In the genomic region with DNA sequence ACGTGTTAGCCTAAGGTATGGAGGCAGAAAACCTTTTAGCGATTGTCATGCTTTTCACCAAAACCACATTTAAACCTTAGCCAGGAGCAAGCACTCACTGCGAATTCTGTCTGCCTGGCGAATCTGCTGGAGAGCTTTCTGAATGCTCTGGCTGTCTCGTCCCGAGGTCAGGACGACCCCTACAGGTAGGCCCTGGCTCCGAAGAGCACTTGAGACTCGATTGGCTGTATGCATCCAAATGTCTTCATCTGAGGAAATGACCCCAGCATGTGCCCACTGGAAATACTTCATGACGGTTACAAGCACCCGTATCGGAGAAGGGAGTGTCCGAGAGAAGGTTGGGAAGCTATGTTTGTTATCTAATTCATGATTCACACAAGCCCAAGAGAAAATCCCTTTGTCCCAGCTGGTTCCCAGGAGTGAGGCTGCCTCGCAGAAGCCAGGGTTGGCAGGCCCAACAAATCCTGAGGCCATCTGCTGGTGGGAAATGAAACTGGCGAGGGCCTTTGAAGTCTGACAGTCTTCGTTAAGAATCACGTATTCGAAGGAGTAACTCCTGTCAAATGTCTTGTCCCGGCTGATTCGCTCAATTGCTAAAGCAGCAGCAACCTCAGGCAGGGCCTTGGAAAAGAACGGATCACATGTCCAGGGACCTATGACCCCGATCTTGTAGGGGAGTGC, we compare ENCODE assay signal across 8 mouse cellular contexts. TPM values are rescaled to one million over a fixed set of nuclear protein-coding genes. Genes with fewer than 3 reads are reported as not detected.
DNase-seq lines count a peak whose midpoint lies in the region; ATAC-seq and TF ChIP-seq lines count a peak whose summit lies in the region.

No protein-coding gene starts in this region.

- ATAC-seq in neural tube, embryonic 11.5 days (ENCODE audit: insufficient read depth, low FRiP score, low TSS enrichment) = peak; percentile 79
- ATAC-seq in monocyte, adult 5-6 weeks (replicated peaks; ENCODE audit: insufficient number of reproducible peaks, low FRiP score, low TSS enrichment, poor library complexity, severe bottlenecking) = no peak

- H3K9me3 ChIP-seq in neural tube, embryonic 11.5 days (ENCODE audit: control insufficient read depth, low read length) = no peaks in the 10 kb centered on the region

- H3K4me1 ChIP-seq in kidney, adult 2 months (ENCODE audit: control insufficient read depth, insufficient read depth, low read length) = 0 out of 2 replicates have a peak, but pooled peaks cover 2% of the 10 kb centered on the region
- no peaks in the 10 kb centered on the region for H3K4me1 ChIP-seq in neural tube, embryonic 11.5 days (ENCODE audit: control insufficient read depth, insufficient read depth, low read length)

- no peak overlapping the region for H3K4me3 ChIP-seq in kidney, adult 2 months (ENCODE audit: insufficient read depth, low read depth, low read length)
- H3K4me3 ChIP-seq in neural tube, embryonic 11.5 days (ENCODE audit: low read depth, low read length) = no peak overlapping the region

- peak; percentile 4 to 15 for DNase-seq in lung, adult 18-20 months
- DNase-seq in lung, postnatal 25 days (ENCODE audit: low spot score) = no peak
- peak; percentile 45 to 52 for DNase-seq in cerebellum, postnatal 36 days
- DNase-seq in gastrocnemius, postnatal 14 days = peak; percentile 19
- peak; percentile 64 for DNase-seq in kidney, adult 2 months
- DNase-seq in left cerebral cortex, postnatal 36 days (ENCODE audit: low spot score in 2 of 2) = peak; percentile 12 to 15
- peak; percentile 56 for DNase-seq in neural tube, embryonic 11.5 days (ENCODE audit: low spot score)

- peak overlapping the region; percentile 4; the same call in 1 of the 2 replicates for H3K9ac ChIP-seq in neural tube, embryonic 11.5 days (ENCODE audit: low read length)

- no peaks in the 10 kb centered on the region for H3K36me3 ChIP-seq in kidney, adult 2 months (ENCODE audit: control insufficient read depth, insufficient read depth, low read length)
- no peaks in the 10 kb centered on the region for H3K36me3 ChIP-seq in neural tube, embryonic 11.5 days (ENCODE audit: control insufficient read depth, insufficient read depth, low read length)

- 23% methylated on average over 22 of the region's 22 CpGs for WGBS in kidney, adult 2 months
- WGBS in neural tube, embryonic 11.5 days = 38% methylated on average over 22 of the region's 22 CpGs

- no peak overlapping the region for H3K27ac ChIP-seq in kidney, adult 2 months (ENCODE audit: insufficient read depth, low read depth, low read length)
- no peak overlapping the region for H3K27ac ChIP-seq in neural tube, embryonic 11.5 days (ENCODE audit: low read depth, low read length)

- intact Hi-C loops in gastrocnemius, postnatal 14 days (cut with DNase I; ENCODE audit: low total_unique reads) = no loop called here
- intact Hi-C loops in left cerebral cortex, postnatal 36 days (cut with DNase I) = no loop called here

- H3K4me2 ChIP-seq in neural tube, embryonic 11.5 days (ENCODE audit: low read depth) = no peak overlapping the region

- H3K27me3 ChIP-seq in kidney, adult 2 months (replicated peaks; ENCODE audit: control insufficient read depth, insufficient read depth, low read length) = no peaks in the 10 kb centered on the region
- H3K27me3 ChIP-seq in neural tube, embryonic 11.5 days (ENCODE audit: control insufficient read depth, insufficient read depth, low read length) = no peaks in the 10 kb centered on the region; the same call in 1 of the 2 replicates

- peak; percentile 50; the same call in 1 of the 2 replicates for TF ChIP-seq CTCF in kidney, adult 2 months (conservative IDR thresholded peaks at IDR 0.05; ENCODE audit: insufficient read depth, insufficient read length, low read depth, low read length)

- no peak for TF ChIP-seq POLR2A in kidney, adult 2 months (IDR thresholded peaks at IDR 0.05; ENCODE audit: low read depth, low read length)

RNA-seq across cellular contexts. Expression of a gene that starts 7.6 kb away (rescaled TPM):
- under 1 TPM in 1 of 2 experiments, not detected in 1; 0.02 TPM for total RNA-seq in gastrocnemius, postnatal 14 days (2021)
- polyA plus RNA-seq in kidney, adult 2 months (2012; rRNA removed) = 0.09 and 0.11 TPM in 2 replicates
- under 1 TPM; 0.32 to 0.48 TPM for total RNA-seq in left cerebral cortex, postnatal 36 days (2021)
- polyA plus RNA-seq in neural tube, embryonic 11.5 days (2014; fragmentation: Nextera tagmentation; extraction: Ambion mirVana) = 0.04 TPM in 2 replicates
- 0.11 TPM in 1 of 3 replicates, not detected in the others for total RNA-seq in monocyte, adult 5-6 weeks (2017)

RNA-seq across cellular contexts. Expression of a gene that starts 37.4 kb away (rescaled TPM):
- 1 to 10 TPM; 3.0 to 3.3 TPM for total RNA-seq in gastrocnemius, postnatal 14 days (2021)
- 11.0 and 15.5 TPM in 2 replicates for polyA plus RNA-seq in kidney, adult 2 months (2012; rRNA removed)
- total RNA-seq in left cerebral cortex, postnatal 36 days (2021) = 10 to 100 TPM; 28.9 to 29.3 TPM
- polyA plus RNA-seq in neural tube, embryonic 11.5 days (2014; fragmentation: Nextera tagmentation; extraction: Ambion mirVana) = 10.8 and 12.2 TPM in 2 replicates
- 21.7 to 28.6 TPM (median 25.7 TPM) in 3 replicates for total RNA-seq in monocyte, adult 5-6 weeks (2017)
